Mouse (Mus musculus): ENCODE results near the gene Xrcc2.

Gene Xrcc2

DNA sequence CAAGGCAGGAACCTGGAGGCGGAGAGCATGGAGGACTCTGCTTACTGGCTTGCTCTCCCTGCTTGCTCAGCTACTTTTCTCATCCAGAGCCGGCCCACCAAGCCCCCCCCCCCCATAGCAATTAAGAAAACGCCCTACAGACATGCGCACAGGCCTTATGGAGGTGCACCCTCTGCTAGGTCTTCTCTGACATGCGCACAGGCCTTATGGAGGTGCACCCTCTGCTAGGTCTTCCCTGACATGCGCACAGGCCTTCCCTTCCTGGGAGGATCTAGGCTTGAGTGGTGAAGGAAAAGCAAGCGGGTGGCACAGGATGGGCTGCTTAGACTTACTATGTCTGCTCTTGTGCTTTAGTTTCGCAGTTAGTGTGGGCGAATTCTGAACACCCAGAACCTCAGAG lies 37.3 kb downstream of the Xrcc2 start:
- no peak for DNase-seq

- DNase-seq: no peak
Measured at GRCm38 (mm10) chr5:25666684-25667083, 38.9 kb downstream of the Xrcc2 start.

DNA sequence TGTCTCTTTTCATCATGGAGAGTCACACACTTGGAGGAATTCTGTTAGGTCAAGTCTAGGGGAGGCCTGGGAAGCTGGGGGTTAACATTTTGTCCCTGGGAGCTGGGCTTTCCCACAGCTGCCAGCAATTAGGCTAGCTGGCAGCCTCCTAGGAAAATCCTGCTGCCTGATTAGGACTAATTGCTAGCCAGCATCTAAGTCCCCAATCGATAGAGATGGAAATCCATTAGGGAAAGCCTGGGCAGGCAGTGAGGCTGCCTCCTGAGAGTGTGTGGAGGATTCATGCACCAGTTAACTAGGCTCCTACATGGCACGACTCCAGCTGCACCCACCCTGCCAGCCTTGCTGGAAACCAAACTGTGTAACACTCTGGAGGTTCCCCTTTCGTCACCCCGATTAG lies 39.5 kb downstream of the Xrcc2 start:
- no peak for DNase-seq

DNA sequence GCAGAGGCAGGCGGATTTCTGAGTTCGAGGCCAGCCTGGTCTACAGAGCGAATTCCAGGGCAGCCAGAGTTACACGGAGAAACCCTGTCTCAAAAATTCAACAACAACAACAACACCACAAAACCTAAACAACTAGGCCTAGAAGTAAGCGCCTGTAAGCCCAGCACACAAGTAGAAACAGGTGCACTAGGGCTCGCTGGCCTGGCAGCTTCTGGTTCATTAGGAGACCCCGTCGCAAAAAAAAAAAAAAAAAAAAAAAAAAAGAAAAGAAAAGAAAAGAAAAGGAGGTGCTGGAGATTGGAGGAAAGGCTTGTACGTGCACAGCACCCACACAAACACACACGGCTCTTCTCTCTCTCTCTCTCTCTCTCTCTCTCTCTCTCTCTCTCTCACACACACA lies 40.1 kb downstream of the Xrcc2 start:
- DNase-seq: no peak

GRCm38 (mm10) chr5:25663165-25663564 lies 42.5 kb downstream of the Xrcc2 start:
- DNase-seq: no peak

DNA sequence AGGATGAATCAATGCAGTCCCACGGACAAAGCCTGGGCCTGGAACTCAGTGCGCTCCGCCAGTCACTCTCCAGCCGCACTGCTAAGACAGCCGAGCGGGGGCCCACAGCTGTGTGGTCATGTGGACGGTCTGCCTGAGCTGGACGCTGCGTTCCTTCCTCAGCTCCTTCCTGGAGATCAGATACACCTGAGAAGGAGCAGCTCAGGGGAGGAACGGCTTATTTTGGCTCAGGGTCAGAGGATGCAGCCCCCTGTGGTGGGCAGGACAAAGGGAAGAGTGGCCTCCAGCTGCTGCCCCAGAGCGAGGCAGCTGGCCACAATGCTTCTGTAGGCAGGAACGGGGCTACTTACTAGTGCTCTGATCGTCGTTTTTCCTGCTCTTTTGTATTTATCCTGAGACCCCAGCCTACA lies 51.0 kb downstream of the Xrcc2 start:
- no peak for DNase-seq

DNA sequence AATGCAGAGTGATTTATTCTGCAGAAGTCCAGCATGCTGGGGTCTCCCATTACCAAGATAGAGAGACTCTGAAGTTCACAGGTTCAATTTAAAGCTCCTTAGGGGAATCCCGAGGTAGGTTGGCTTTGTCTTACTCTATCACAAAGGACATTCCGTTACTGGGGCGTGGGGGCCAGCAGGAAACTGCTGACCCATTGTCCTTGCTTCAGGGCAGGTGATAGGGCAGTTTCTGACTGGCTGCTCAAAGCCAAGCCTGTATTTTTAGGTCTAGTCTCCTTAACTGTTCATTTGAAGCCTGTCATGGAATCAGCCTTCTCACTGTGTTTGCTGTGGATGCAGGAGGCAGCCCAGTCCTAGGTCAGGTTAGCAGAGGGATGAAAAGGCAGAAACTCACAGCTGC lies 52.2 kb downstream of the Xrcc2 start:
- no peak for DNase-seq

DNA sequence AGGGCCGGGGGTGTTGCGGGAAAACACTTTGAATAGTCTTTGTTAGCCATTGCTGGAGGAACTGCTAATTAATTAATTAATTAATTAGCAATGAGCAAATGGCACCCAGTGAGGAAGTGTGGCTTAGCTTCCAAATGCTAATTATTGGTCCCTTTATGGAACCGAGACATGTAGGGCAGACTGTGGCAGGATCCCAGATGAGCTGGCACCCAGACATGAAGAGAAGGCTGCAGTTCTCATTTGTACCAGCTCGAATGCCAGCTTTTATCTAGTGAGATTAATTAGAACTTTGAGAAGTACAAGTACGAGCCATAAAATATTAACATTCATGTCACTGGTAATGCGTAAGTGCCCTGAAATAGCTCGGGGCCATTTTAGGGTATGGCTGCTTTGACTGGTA lies 53.2 kb downstream of the Xrcc2 start:
- DNase-seq: no peak

GRCm38 (mm10) chr5:25645661-25646364 lies 59.8 kb downstream of the Xrcc2 start:
- DNase-seq: no peak

GRCm38 (mm10) chr5:25644509-25644908 lies 61.1 kb downstream of the Xrcc2 start:
- no peak for DNase-seq

- no peak for DNase-seq
Measured at GRCm38 (mm10) chr5:25642741-25643140, 62.9 kb downstream of the Xrcc2 start.

All from kidney, adult 18-20 months (tissue).